Mouse (Mus musculus): ENCODE measurements around the gene Hrc.
"Not testable (repeated sequence)": the region's sequence is repeated elsewhere in the genome, so short reads cannot be mapped to it uniquely, and the experiment has no call there.

The Hrc gene

GRCm38 (mm10) chr7:45332685-45333425 is 2.2 kb upstream of the Hrc start:
- in situ Hi-C loops (cut with MboI, MseI) = no loop called here

GRCm38 (mm10) chr7:45333431-45333982 is 1.6 kb upstream of the Hrc start, which contains the start of gene Trpm4:
Trpm4 (minus strand) TSS chr7:45333780.
- in situ Hi-C loops (cut with MboI, MseI) = no loop called here

GRCm38 (mm10) chr7:45334605-45335004 is 485 bp upstream of the Hrc start:
- in situ Hi-C loops (cut with MboI, MseI) = no loop called here

- in situ Hi-C loops (cut with MboI, MseI) = no loop called here
These were observed 1.2 kb downstream of the Hrc start for GRCm38 (mm10) chr7:45336319-45336718.

- in situ Hi-C loops (cut with MboI, MseI) = no loop called here
These were observed 2.4 kb downstream of the Hrc start for GRCm38 (mm10) chr7:45337469-45337868.

GRCm38 (mm10) chr7:45338161-45338911 is 3.2 kb downstream of the Hrc start:
- in situ Hi-C loops (cut with MboI, MseI) = no loop called here

- in situ Hi-C loops (cut with MboI, MseI) = no loop called here
These were observed 4.4 kb downstream of the Hrc start for GRCm38 (mm10) chr7:45339410-45340065.

- in situ Hi-C loops (cut with MboI, MseI) = no loop called here
These were observed 5.0 kb downstream of the Hrc start for GRCm38 (mm10) chr7:45340066-45340442.

- in situ Hi-C loops (cut with MboI, MseI) = no loop called here
These were observed 5.6 kb downstream of the Hrc start for GRCm38 (mm10) chr7:45340669-45341068.

- in situ Hi-C loops (cut with MboI, MseI) = no loop called here
These were observed 6.2 kb downstream of the Hrc start for GRCm38 (mm10) chr7:45341303-45341702.

- in situ Hi-C loops (cut with MboI, MseI) = no loop called here
These were observed 7.0 kb downstream of the Hrc start for GRCm38 (mm10) chr7:45342081-45342480.

GRCm38 (mm10) chr7:45343543-45343942 is 8.5 kb downstream of the Hrc start:
- in situ Hi-C loops (cut with MboI, MseI) = no loop called here

- in situ Hi-C loops (cut with MboI, MseI) = no loop called here
These were observed 11.8 kb downstream of the Hrc start for GRCm38 (mm10) chr7:45346905-45347304.

- in situ Hi-C loops (cut with MboI, MseI) = no loop called here
These were observed 18.0 kb downstream of the Hrc start for GRCm38 (mm10) chr7:45353041-45353440.

- in situ Hi-C loops (cut with MboI, MseI) = no loop called here
These were observed 20.4 kb downstream of the Hrc start for GRCm38 (mm10) chr7:45355318-45356020.

- in situ Hi-C loops (cut with MboI, MseI) = no loop called here
These were observed 21.0 kb downstream of the Hrc start for GRCm38 (mm10) chr7:45356087-45356486.

- in situ Hi-C loops (cut with MboI, MseI) = not testable (repeated sequence)
These were observed 24.0 kb downstream of the Hrc start for GRCm38 (mm10) chr7:45359081-45359480.

- in situ Hi-C loops (cut with MboI, MseI) = loop anchor here (10.0 kb wide), 1 partner anchor 1056 kb away; the partner anchor contains the start of gene Clec11a
These were observed 25.5 kb downstream of the Hrc start for GRCm38 (mm10) chr7:45360404-45361125.

- in situ Hi-C loops (cut with MboI, MseI) = loop anchor here (10.0 kb wide), 1 partner anchor 1057 kb away; the partner anchor contains the start of gene Clec11a
These were observed 26.2 kb downstream of the Hrc start for GRCm38 (mm10) chr7:45361243-45361804.

GRCm38 (mm10) chr7:45362801-45363200 is 27.7 kb downstream of the Hrc start:
- in situ Hi-C loops (cut with MboI, MseI) = loop anchor here (10.0 kb wide), 1 partner anchor 1058 kb away; the partner anchor contains the start of gene Clec11a

All from T-helper 1 cell (primary cell).